Mouse (Mus musculus) neural tube, embryonic 15.5 days (tissue): ENCODE data around the gene Dpt. TPM values are rescaled to one million over a fixed set of nuclear protein-coding genes. Genes with fewer than 3 reads are reported as not detected.
"Not testable (repeated sequence)": the region's sequence is repeated elsewhere in the genome, so short reads cannot be mapped to it uniquely, and the experiment has no call there.

Experiments used
- ATAC-seq: fragments of 200-750 bp; cut with Nextera tagmentation; 2 replicates; pipeline ENCODE4 v1.8.0; 2017; ENCODE audit warnings: mild to moderate bottlenecking, moderate TSS enrichment, moderate library complexity; ENCODE audit not compliant: low FRiP score
- H3K27ac ChIP-seq: fragments of 300-500 bp; sonication (generic); replicated peaks from 2 replicates; pipeline ENCODE4 v1.5.1; 2015; ENCODE audit warnings: mild to moderate bottlenecking, inconsistent platforms
- H3K27me3 ChIP-seq: fragments of 300-500 bp; sonication (generic); replicated peaks from 2 replicates; pipeline ENCODE4 v1.6.1; 2015; ENCODE audit warnings: inconsistent platforms
- H3K36me3 ChIP-seq: fragments of 300-500 bp; sonication (generic); 2 replicates; pipeline ENCODE4 v1.6.1; 2015; ENCODE audit warnings: inconsistent platforms
- H3K4me1 ChIP-seq: fragments of 300-500 bp; sonication (generic); 2 replicates; pipeline ENCODE4 v1.6.1; 2015; ENCODE audit warnings: inconsistent platforms
- H3K4me2 ChIP-seq: fragments of 300-500 bp; sonication (generic); 2 replicates; pipeline ENCODE4 v1.6.1; 2015; ENCODE audit warnings: inconsistent platforms, mild to moderate bottlenecking, moderate library complexity
- H3K4me3 ChIP-seq: fragments of 300-500 bp; sonication (generic); replicated peaks from 2 replicates; pipeline ENCODE4 v1.5.1; 2015; ENCODE audit warnings: mild to moderate bottlenecking, inconsistent platforms
- H3K9ac ChIP-seq: fragments of 300-500 bp; sonication (generic); replicated peaks from 2 replicates; pipeline ENCODE4 v1.6.1; 2015; ENCODE audit warnings: mild to moderate bottlenecking, inconsistent platforms
- H3K9me3 ChIP-seq: fragments of 300-500 bp; sonication (generic); replicated peaks from 2 replicates; pipeline ENCODE4 v1.6.1; 2016; ENCODE audit warnings: inconsistent platforms
- WGBS: fragments of 180-500 bp; shearing (Covaris S2); methylation state at CpG from one replicate; pipeline ENCODE4 v1.1.7; 2015; ENCODE audit warnings: mixed read lengths; 5-methylcytosine and 5-hydroxymethylcytosine counted together
- polyA plus RNA-seq: library from polyadenylated mRNA; unstranded; fragments of >200 nt; fragmentation: Nextera tagmentation; extraction: Ambion mirVana; gene quantifications from 2 replicates; pipeline ENCODE4 v1.2.1, GENCODE M21; 2015

The Dpt gene
- polyA plus RNA-seq, 1 experiment from 2014 or later: 6.2 TPM

DNA sequence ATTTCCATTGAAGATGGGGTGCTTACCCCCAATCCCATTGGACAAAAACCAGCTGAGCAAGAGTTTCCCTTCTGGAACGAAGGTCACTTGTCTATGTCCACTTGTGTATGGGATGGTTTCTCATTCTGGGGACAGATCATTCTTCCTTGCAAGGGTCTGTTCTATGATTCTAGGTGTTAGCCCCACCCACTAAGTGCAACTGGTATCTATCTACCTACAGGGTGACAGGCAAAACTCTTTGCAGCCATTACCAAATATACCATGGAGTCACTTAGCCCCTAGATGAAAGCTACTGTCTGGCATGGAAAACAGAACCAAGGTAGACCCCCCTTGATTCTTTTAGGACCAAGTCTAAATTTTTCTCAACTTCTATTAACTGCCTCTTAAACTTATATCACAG is 24.9 kb downstream of the Dpt start:
- 90% methylated on average over 1 of the region's 1 CpGs for WGBS
- no peak for ATAC-seq
- H3K4me1 ChIP-seq: no peaks in the 10 kb centered on the region
- no peak overlapping the region for H3K9ac ChIP-seq
- no peaks in the 10 kb centered on the region for H3K36me3 ChIP-seq
- no peak overlapping the region for H3K4me3 ChIP-seq
- H3K27me3 ChIP-seq: no peaks in the 10 kb centered on the region
- H3K4me2 ChIP-seq: no peak overlapping the region
- H3K27ac ChIP-seq: no peak overlapping the region
- H3K9me3 ChIP-seq: no peaks in the 10 kb centered on the region

DNA sequence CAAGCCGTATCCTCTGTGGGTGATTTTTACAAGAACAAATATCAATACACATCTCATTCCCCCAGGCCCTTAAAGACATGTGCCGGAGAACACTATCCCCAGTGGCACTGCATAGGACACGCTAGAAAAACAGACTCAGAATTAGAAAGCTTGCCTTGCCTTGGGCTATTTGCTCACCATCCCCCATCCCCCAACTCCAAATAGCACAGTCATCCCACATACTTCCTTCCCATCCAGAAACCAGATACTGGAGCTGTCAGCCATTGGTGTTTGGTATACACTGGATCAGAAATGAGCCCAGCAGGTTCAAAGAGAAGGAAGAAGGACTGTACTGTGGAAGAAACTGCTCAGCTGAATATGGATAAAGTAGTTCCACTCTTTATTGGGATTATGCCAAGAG is 25.4 kb downstream of the Dpt start:
- no peak overlapping the region for H3K4me2 ChIP-seq
- 47% methylated on average over 3 of the region's 3 CpGs for WGBS
- H3K27ac ChIP-seq: no peak overlapping the region
- H3K9ac ChIP-seq: no peak overlapping the region
- no peaks in the 10 kb centered on the region for H3K4me1 ChIP-seq
- no peak overlapping the region for H3K4me3 ChIP-seq
- no peaks in the 10 kb centered on the region for H3K36me3 ChIP-seq
- ATAC-seq: no peak
- H3K9me3 ChIP-seq: no peaks in the 10 kb centered on the region
- no peaks in the 10 kb centered on the region for H3K27me3 ChIP-seq

DNA sequence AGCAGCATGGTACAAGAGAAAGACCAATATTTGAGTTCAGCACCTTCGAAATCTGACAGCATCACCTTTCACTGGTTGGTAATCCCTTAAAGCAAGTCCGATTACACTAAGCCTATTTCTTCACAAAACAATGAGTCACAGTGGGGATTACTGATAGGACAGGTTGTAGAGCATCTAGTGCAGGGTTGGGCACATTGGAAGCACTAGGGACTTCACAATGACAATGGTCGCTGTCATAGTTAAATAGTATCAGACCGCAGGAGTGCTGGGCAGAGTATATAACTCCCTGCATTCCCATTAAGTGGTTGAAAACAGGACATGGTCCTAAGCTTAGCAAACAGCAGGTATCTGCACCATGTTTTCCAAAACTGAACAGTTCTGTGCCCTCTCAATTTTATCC is 25.8 kb downstream of the Dpt start:
- H3K9ac ChIP-seq: no peak overlapping the region
- no peaks in the 10 kb centered on the region for H3K27me3 ChIP-seq
- no peak overlapping the region for H3K4me2 ChIP-seq
- H3K4me1 ChIP-seq: no peaks in the 10 kb centered on the region
- no peaks in the 10 kb centered on the region for H3K36me3 ChIP-seq
- WGBS: 85% methylated on average over 4 of the region's 4 CpGs
- H3K27ac ChIP-seq: no peak overlapping the region
- no peak for ATAC-seq
- no peaks in the 10 kb centered on the region for H3K9me3 ChIP-seq
- H3K4me3 ChIP-seq: no peak overlapping the region

GRCm38 (mm10) chr1:164824896-164825295 is 28.5 kb downstream of the Dpt start:
- no peaks in the 10 kb centered on the region for H3K27me3 ChIP-seq
- WGBS: 45% methylated on average over 2 of the region's 2 CpGs
- H3K9me3 ChIP-seq: no peaks in the 10 kb centered on the region
- H3K4me1 ChIP-seq: no peaks in the 10 kb centered on the region
- no peak overlapping the region for H3K4me2 ChIP-seq
- ATAC-seq: no peak
- no peak overlapping the region for H3K27ac ChIP-seq
- no peak overlapping the region for H3K4me3 ChIP-seq
- H3K9ac ChIP-seq: no peak overlapping the region
- no peaks in the 10 kb centered on the region for H3K36me3 ChIP-seq

DNA sequence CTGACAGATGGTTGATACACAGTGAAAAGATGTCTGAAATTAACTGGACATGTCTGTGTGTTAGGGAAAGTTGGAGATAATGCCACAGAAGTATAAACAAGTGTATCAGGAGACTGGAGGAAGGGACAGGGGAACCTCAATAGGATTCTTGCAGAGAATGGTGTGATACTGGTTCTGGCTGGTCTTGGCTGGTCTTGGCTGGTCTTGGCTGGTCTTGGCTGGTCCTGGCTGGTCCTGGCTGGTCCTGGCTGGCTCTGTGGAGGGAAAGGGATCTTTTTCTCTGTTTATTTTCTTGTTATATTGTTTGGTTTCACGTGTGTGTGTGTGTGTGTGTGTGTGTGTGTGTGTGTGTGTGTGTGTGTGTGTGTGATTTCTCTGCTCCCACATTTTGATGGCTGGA is 33.4 kb downstream of the Dpt start:
- no peak overlapping the region for H3K27ac ChIP-seq
- WGBS: 10% methylated on average over 1 of the region's 1 CpGs

DNA sequence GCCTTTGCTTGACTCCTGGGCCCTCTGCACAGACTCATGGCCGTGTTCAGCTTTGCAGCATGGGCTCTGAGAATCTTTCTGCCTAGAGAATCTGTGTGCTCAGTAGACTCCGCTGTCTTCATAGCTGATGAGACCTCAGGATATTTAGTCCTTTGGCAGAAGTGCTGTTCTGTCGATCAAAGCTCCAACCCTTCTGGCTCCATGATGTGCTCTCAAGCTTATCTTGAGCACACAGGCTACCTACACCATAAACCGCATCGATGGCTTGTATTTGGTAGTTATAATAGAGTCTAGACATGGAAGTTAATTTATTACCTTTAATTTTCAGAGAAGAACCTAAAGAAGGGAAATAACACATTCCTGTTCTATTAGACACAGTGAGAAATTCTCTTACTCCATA is 36.0 kb downstream of the Dpt start:
- 89% methylated on average over 5 of the region's 5 CpGs for WGBS
- no peaks in the 10 kb centered on the region for H3K4me1 ChIP-seq
- ATAC-seq: no peak
- H3K27me3 ChIP-seq: no peaks in the 10 kb centered on the region
- no peak overlapping the region for H3K27ac ChIP-seq
- H3K4me3 ChIP-seq: no peak overlapping the region
- H3K36me3 ChIP-seq: no peaks in the 10 kb centered on the region
- no peak overlapping the region for H3K4me2 ChIP-seq
- H3K9ac ChIP-seq: no peak overlapping the region
- no peaks in the 10 kb centered on the region for H3K9me3 ChIP-seq

More for the DNA sequence above, 33.4 kb downstream of the Dpt start:
- no peak overlapping the region for H3K4me2 ChIP-seq
- ATAC-seq: no peak
- H3K9ac ChIP-seq: no peak overlapping the region
- H3K27me3 ChIP-seq: no peaks in the 10 kb centered on the region
- no peaks in the 10 kb centered on the region for H3K4me1 ChIP-seq
- no peak overlapping the region for H3K4me3 ChIP-seq
- no peaks in the 10 kb centered on the region for H3K9me3 ChIP-seq
- no peaks in the 10 kb centered on the region for H3K36me3 ChIP-seq

DNA sequence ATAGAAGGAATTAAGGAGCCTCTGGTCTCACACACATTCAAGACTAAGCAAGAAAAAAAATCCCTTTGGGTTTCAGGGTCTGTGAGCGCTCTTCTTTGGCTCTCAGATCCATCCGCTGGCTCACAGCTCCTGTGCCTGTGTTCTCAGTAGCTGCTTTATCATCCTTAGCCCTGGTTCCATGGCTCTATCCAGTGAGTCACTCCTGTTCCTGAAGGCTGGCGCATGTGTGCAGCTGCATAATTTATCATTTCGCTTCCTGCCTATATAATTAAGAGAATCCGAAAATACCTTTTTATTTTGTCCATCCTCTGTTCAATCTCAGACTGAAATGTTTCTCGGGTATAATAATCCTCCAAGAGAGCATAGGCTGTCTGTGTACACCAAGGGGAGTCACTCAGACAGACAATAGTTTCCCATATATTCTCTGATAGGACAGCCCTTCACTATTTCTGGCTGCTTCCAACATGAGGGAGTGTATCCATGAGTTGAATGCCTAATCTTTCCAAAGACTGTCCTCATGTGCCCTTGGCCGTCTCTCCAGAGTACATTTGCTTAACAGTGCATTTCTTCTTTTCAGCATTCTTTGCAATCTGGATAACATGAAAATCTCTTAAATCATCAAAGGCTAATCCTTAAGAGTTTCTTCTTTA is 52.3 kb downstream of the Dpt start:
- ATAC-seq: no peak
- Histone ChIP-seq H3K4me3 (no peak overlapping the region), H3K9ac (no peak overlapping the region), H3K36me3 (no peaks in the 10 kb centered on the region), H3K4me2 (no peak overlapping the region), H3K4me1 (no peaks in the 10 kb centered on the region), H3K27ac (no peak overlapping the region), H3K27me3 (no peaks in the 10 kb centered on the region), H3K9me3 (no peaks in the 10 kb centered on the region)
- WGBS: 77% methylated on average over 7 of the region's 7 CpGs

- H3K9ac ChIP-seq, H3K36me3 ChIP-seq, H3K4me3 ChIP-seq, H3K9me3 ChIP-seq, H3K4me2 ChIP-seq, ATAC-seq, H3K4me1 ChIP-seq, H3K27me3 ChIP-seq, H3K27ac ChIP-seq: not testable (repeated sequence)
- 66% methylated on average over 2 of the region's 2 CpGs for WGBS
These were observed 59.3 kb downstream of the Dpt start for GRCm38 (mm10) chr1:164855700-164856099.

DNA sequence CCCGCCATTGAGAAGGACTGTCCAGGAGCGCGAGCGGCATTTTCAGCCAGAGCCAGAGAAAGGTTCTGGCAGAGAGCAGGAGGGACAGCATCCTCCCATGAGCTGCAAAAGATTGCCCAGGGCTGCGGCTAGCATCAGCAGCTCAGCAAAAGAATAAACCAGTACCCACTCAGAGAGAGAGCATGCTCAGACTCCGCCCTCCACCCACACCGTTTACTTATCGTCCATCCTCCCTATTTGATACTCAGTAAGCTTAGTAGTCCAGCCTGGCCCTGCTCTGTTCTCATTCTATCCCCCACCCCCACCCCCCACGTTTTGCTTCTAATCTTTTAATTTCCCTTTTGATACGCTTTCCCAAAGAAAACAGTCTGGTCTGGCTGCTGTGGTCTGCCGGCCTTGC is 63.5 kb downstream of the Dpt start:
- no peak for ATAC-seq
- Histone ChIP-seq H3K9me3 (no peaks in the 10 kb centered on the region), H3K9ac (no peak overlapping the region), H3K36me3 (no peaks in the 10 kb centered on the region), H3K4me1 (peaks cover 4% of the 10 kb centered on the region; the same call in 1 of the 2 replicates), H3K4me3 (no peak overlapping the region), H3K27ac (no peak overlapping the region), H3K27me3 (no peaks in the 10 kb centered on the region), H3K4me2 (no peak overlapping the region)
- WGBS: 75% methylated on average over 11 of the region's 11 CpGs

DNA sequence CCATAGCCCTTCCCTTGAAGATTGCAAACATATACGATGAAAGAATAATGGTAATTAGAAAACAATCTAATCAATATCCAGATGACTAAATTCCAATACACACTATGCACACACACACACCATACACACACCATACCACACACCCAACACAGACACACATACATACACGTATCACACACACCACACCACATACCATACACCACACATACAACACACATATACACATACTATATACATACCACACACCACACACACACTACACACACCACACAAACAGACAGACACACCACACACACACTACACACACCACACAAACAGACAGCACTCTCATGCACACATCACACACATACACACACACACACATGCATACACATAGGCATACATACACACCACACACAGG is 64.3 kb downstream of the Dpt start:
- Histone ChIP-seq H3K27ac (no peak overlapping the region), H3K4me2 (no peak overlapping the region), H3K27me3 (no peaks in the 10 kb centered on the region), H3K4me3 (no peak overlapping the region), H3K36me3 (no peaks in the 10 kb centered on the region), H3K9ac (no peak overlapping the region), H3K4me1 (peaks cover 4% of the 10 kb centered on the region; the same call in 1 of the 2 replicates), H3K9me3 (no peaks in the 10 kb centered on the region)
- ATAC-seq: no peak
- 89% methylated on average over 2 of the region's 2 CpGs for WGBS

- Histone ChIP-seq H3K27ac (no peak overlapping the region), H3K36me3 (no peaks in the 10 kb centered on the region), H3K4me1 (peaks cover 4% of the 10 kb centered on the region; the same call in 1 of the 2 replicates), H3K9me3 (no peaks in the 10 kb centered on the region), H3K4me3 (no peak overlapping the region), H3K27me3 (no peaks in the 10 kb centered on the region), H3K4me2 (no peak overlapping the region), H3K9ac (no peak overlapping the region)
- no peak for ATAC-seq
- WGBS: 86% methylated on average over 4 of the region's 4 CpGs
These were observed 65.1 kb downstream of the Dpt start for GRCm38 (mm10) chr1:164861501-164861900.

- Histone ChIP-seq H3K27ac (no peak overlapping the region), H3K27me3 (no peaks in the 10 kb centered on the region), H3K9me3 (no peaks in the 10 kb centered on the region), H3K36me3 (no peaks in the 10 kb centered on the region), H3K4me1 (peaks cover 4% of the 10 kb centered on the region; the same call in 1 of the 2 replicates), H3K9ac (no peak overlapping the region), H3K4me3 (no peak overlapping the region), H3K4me2 (no peak overlapping the region)
- ATAC-seq: peak; percentile 47; the same call in 1 of the 2 replicates
- 63% methylated on average over 12 of the region's 12 CpGs for WGBS
These were observed 66.8 kb downstream of the Dpt start for GRCm38 (mm10) chr1:164862946-164863883.
